Mouse (Mus musculus) lung, adult 2 months (tissue): ENCODE measurements around the gene Lexm.

Experiments
- CTCF ChIP-seq: fragments of 200-500 bp; IDR thresholded peaks from 2 replicates; pipeline ENCODE4 v1.5.1; 2011; ENCODE audit warnings: mild to moderate bottlenecking, low read length, control low read depth; ENCODE audit not compliant: insufficient read depth
- POLR2A ChIP-seq: fragments of 200-500 bp; IDR thresholded peaks from 2 replicates; pipeline ENCODE4 v1.6.1; 2011; ENCODE audit warnings: low read depth, mild to moderate bottlenecking, control low read depth, low read length, borderline replicate concordance; ENCODE audit errors: extremely low read depth

DNA sequence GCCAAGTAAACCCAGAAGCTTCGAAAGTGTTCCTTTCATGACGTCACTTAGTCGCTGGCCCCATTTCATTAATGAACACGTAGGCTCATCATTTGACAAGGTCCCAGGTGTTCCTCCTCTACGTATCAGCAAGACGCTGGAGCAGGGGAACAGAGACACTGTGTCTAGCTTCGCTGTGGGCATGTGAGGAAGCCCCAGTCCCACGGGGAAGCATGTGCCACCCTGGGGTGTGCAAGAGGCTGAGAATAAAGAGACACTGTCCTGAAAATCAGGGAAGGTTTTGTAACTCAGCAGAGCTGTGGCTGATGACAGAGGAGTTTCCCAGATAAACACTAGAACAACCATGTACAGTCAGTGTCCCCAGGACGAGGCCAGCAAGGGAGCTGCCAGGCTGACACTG, 20.0 kb downstream of the Lexm start:
- TF ChIP-seq CTCF (no peak), POLR2A (no peak)
